Mouse (Mus musculus) midbrain, embryonic 16.5 days (tissue): ENCODE measurements at regions not wholly inside any gene's neighbourhood (a gene's known extent, or its start where the extent isn't known, plus 50 kb on each side); places are given as distances from the start of the nearest gene placed in this dataset.

ENCODE experiments used
- ATAC-seq: fragments of 200-750 bp; cut with Nextera tagmentation; 2 replicates; pipeline ENCODE4 v1.8.0; 2017; ENCODE audit warnings: moderate TSS enrichment
- H3K27ac ChIP-seq: fragments of 300-500 bp; sonication (generic); 2 replicates; pipeline ENCODE4 v1.5.1; 2014; ENCODE audit warnings: mild to moderate bottlenecking, low read length, mixed read lengths
- H3K27me3 ChIP-seq: fragments of 300-500 bp; sonication (generic); 2 replicates; pipeline ENCODE4 v1.6.1; 2014; ENCODE audit warnings: low read depth, low read length, mixed read lengths; ENCODE audit not compliant: control insufficient read depth, insufficient read depth
- H3K36me3 ChIP-seq: fragments of 300-500 bp; sonication (generic); 2 replicates; pipeline ENCODE4 v1.6.1; 2014; ENCODE audit warnings: mild to moderate bottlenecking, low read length, moderate library complexity, mixed read lengths; ENCODE audit not compliant: control insufficient read depth, insufficient read depth
- H3K4me1 ChIP-seq: fragments of 300-500 bp; sonication (generic); 2 replicates; pipeline ENCODE4 v1.6.1; 2014; ENCODE audit warnings: mild to moderate bottlenecking, low read length, mixed read lengths; ENCODE audit not compliant: control insufficient read depth, insufficient read depth
- H3K4me2 ChIP-seq: fragments of 300-500 bp; sonication (generic); 2 replicates; pipeline ENCODE4 v1.6.1; 2014; ENCODE audit warnings: mild to moderate bottlenecking, low read length, mixed read lengths
- H3K4me3 ChIP-seq: fragments of 300-500 bp; sonication (generic); 2 replicates; pipeline ENCODE4 v1.5.1; 2014; ENCODE audit warnings: low read depth, mild to moderate bottlenecking, low read length, moderate library complexity, mixed read lengths
- H3K9ac ChIP-seq: fragments of 300-500 bp; sonication (generic); 2 replicates; pipeline ENCODE4 v1.6.1; 2014; ENCODE audit warnings: low read depth, low read length, mixed read lengths
- H3K9me3 ChIP-seq: fragments of 300-500 bp; sonication (generic); replicated peaks from 2 replicates; pipeline ENCODE4 v1.6.1; 2014; ENCODE audit warnings: mild to moderate bottlenecking, low read length, mixed read lengths; ENCODE audit not compliant: control insufficient read depth, poor library complexity, severe bottlenecking
- WGBS: fragments of 180-500 bp; shearing (Covaris S2); extraction: QIAGEN DNeasy Blood & Tissue Kit; methylation state at CpG from one replicate; pipeline ENCODE4 v1.1.7; 2014; 5-methylcytosine and 5-hydroxymethylcytosine counted together

- Histone ChIP-seq H3K27me3 (no peaks in the 10 kb centered on the region), H3K27ac (no peak overlapping the region), H3K4me1 (no peaks in the 10 kb centered on the region), H3K9me3 (no peaks in the 10 kb centered on the region), H3K36me3 (no peaks in the 10 kb centered on the region), H3K4me3 (no peak overlapping the region), H3K4me2 (no peak overlapping the region), H3K9ac (no peak overlapping the region)
- no peak for ATAC-seq
- WGBS: 91% methylated on average over 2 of the region's 2 CpGs
Observed at GRCm38 (mm10) chr3:111049638-111050037, 798.8 kb upstream of the Prmt6 start.
